In the genomic region with DNA sequence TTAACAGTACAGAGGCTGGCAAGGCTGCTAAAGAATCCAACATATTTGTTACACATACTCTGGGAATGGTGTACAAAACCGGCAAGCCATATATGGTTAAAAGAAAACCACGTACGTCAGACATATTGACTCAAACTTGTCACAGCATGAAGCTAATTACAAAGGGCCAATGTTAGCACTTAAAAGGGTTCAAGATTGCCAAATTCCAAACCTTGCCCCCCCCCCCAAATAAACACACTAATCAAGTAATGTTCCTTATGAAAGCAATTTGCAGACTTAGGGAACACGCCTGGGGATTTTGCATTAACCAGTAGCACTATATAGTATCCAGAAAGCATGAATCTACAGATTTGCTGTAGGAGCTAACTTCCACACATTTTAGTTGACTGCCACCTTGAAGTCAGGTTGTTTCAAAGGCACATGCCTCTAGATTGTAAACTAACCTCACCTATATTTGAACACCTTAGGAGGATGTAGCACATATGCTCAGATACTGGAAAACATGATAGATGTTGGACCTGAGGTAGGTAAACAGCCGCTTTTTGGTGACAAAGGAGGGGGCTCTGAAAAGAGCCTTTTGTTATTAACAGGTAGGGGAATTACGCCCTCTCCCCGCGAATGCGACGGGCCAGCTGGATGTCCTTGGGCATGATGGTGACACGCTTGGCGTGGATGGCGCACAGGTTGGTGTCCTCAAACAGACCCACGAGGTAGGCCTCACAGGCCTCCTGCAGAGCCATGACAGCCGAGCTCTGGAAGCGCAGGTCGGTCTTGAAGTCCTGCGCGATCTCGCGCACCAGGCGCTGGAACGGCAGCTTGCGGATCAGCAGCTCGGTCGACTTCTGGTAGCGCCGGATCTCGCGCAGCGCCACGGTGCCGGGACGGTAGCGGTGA, we compare ENCODE assay signal across 9 mouse cellular contexts. TPM values are rescaled to one million over a fixed set of nuclear protein-coding genes. Genes with fewer than 3 reads are reported as not detected.
DNase-seq lines count a peak whose midpoint lies in the region; ATAC-seq and TF ChIP-seq lines count a peak whose summit lies in the region.
"Not testable (repeated sequence)": the region's sequence is repeated elsewhere in the genome, so short reads cannot be mapped to it uniquely, and the experiment has no call there.
"Had no signal": no experiment of that assay in that cellular context is flagged by ENCODE, and none has a peak within 500 bp of the region (broad histone marks: within the 10 kb centered on the region; RNA-seq: fewer than 3 reads in every experiment).

No protein-coding gene starts in this region.

- not testable (repeated sequence) for H3K9me3 ChIP-seq in ES-E14 (ENCODE audit: control insufficient read depth, insufficient read depth, low read depth, low read length); hindbrain, embryonic 10.5 days; lung, embryonic 16.5 days (ENCODE audit: control insufficient read depth, low read length); neural tube, embryonic 14.5 days (ENCODE audit: control insufficient read depth, low read length)

- WGBS in cerebellum, adult 2 months, result 3% methylated on average over 17 of the region's 35 CpGs
- 1% methylated on average over 15 of the region's 35 CpGs for WGBS in hindbrain, embryonic 10.5 days
- 1% methylated on average over 16 of the region's 35 CpGs for WGBS in lung, embryonic 16.5 days
- WGBS in neural tube, embryonic 14.5 days, result under 1% methylated on average over 17 of the region's 35 CpGs

- peak overlapping the region; percentile 32 to 69 for H3K4me3 ChIP-seq in ES-E14 (ENCODE audit: insufficient read depth in 1 of 2, low read depth in 1 of 2, low read length in 2 of 2, poor library complexity in 1 of 2, severe bottlenecking in 1 of 2)
- peak overlapping the region; percentile 42 for H3K4me3 ChIP-seq in cerebellum, adult 2 months (replicated peaks; ENCODE audit: insufficient read depth, low read depth, low read length)
- H3K4me3 ChIP-seq in hindbrain, embryonic 10.5 days, result peak overlapping the region; percentile 58
- H3K4me3 ChIP-seq in lung, embryonic 16.5 days (ENCODE audit: low read length), result peak overlapping the region; percentile 41
- peak overlapping the region; percentile 36 for H3K4me3 ChIP-seq in neural tube, embryonic 14.5 days (ENCODE audit: low read depth, low read length)
- H3K4me3 ChIP-seq in testis, adult 2 months (ENCODE audit: control insufficient read depth, low read depth, low read length), result peak overlapping the region; percentile 36

- not testable (repeated sequence) for H3K27me3 ChIP-seq in cerebellum, adult 2 months (ENCODE audit: control insufficient read depth, insufficient read depth, low read length); hindbrain, embryonic 10.5 days (ENCODE audit: insufficient read depth, poor library complexity, severe bottlenecking); lung, embryonic 16.5 days (ENCODE audit: control insufficient read depth, insufficient read depth, low read depth, low read length); neural tube, embryonic 14.5 days (ENCODE audit: control insufficient read depth, insufficient read depth, low read length); testis, adult 2 months (ENCODE audit: control insufficient read depth, insufficient read depth, low read length)

- peak overlapping the region; percentile 69 for H3K4me2 ChIP-seq in lung, embryonic 16.5 days (ENCODE audit: low read depth, low read length)
- H3K4me2 ChIP-seq in neural tube, embryonic 14.5 days (ENCODE audit: low read depth, low read length), result peak overlapping the region; percentile 64

- DNase-seq in ES-E14 (ENCODE audit: low read depth, low spot score), result not testable (repeated sequence)
- DNase-seq in cerebellum, adult 2 months, result peak; percentile 35 to 46
- DNase-seq in hindbrain, embryonic 10.5 days (ENCODE audit: low spot score), result peak; percentile 57
- peak; percentile 27 for DNase-seq in layer of hippocampus, adult 11-12 months (ENCODE audit: low spot score)

- in situ Hi-C loops in ES-E14 (cut with MboI; ENCODE audit: low sequenced_read_pairs in 2 of 2, unreplicated experiment in 2 of 2), result not testable (repeated sequence)

- peak overlapping the region; percentile 79 for H3K9ac ChIP-seq in ES-E14 (ENCODE audit: insufficient read depth, low read depth, low read length, poor library complexity, severe bottlenecking)
- H3K9ac ChIP-seq in lung, embryonic 16.5 days (ENCODE audit: low read length), result peak overlapping the region; percentile 60
- peak overlapping the region; percentile 54; the same call in 1 of the 2 replicates for H3K9ac ChIP-seq in neural tube, embryonic 14.5 days (replicated peaks; ENCODE audit: low read depth, low read length)

- TF ChIP-seq POLR2A in cerebellum, adult 2 months (IDR thresholded peaks at IDR 0.05; ENCODE audit: borderline replicate concordance, insufficient read depth, low read length); testis, adult 2 months (IDR thresholded peaks at IDR 0.05; ENCODE audit: control insufficient read depth, low read depth, low read length): not testable (repeated sequence)

- ATAC-seq in erythroid progenitor cell, adult 5-6 weeks (replicated peaks; ENCODE audit: low FRiP score, poor library complexity, severe bottlenecking), result peak; percentile 3
- not testable (repeated sequence) for ATAC-seq in lung, embryonic 16.5 days (ENCODE audit: low read depth)
- ATAC-seq in neural tube, embryonic 14.5 days (ENCODE audit: low read depth), result peak; percentile 0; the same call in 1 of the 2 replicates

- TF ChIP-seq CTCF in cerebellum, adult 2 months (IDR thresholded peaks at IDR 0.05; ENCODE audit: borderline replicate concordance, insufficient read depth, low read depth, low read length); testis, adult 2 months (IDR thresholded peaks at IDR 0.05; ENCODE audit: control insufficient read depth, insufficient read depth, insufficient replicate concordance, low read depth, low read length): not testable (repeated sequence)

- H3K27ac ChIP-seq in ES-E14 (ENCODE audit: insufficient read depth, low read depth, low read length, poor library complexity, severe bottlenecking), result peak overlapping the region; percentile 74
- H3K27ac ChIP-seq in cerebellum, adult 2 months (ENCODE audit: insufficient read depth, low read length), result peak overlapping the region; percentile 40; the same call in 1 of the 2 replicates
- peak overlapping the region; percentile 97 for H3K27ac ChIP-seq in hindbrain, embryonic 10.5 days
- H3K27ac ChIP-seq in lung, embryonic 16.5 days (ENCODE audit: low read length), result peak overlapping the region; percentile 94
- H3K27ac ChIP-seq in neural tube, embryonic 14.5 days (ENCODE audit: low read depth, low read length), result 0 out of 2 replicates have a peak overlapping the region, but pooled peaks have one; percentile 55
- peak overlapping the region; percentile 13; the same call in 1 of the 2 replicates for H3K27ac ChIP-seq in testis, adult 2 months (ENCODE audit: control insufficient read depth, insufficient read depth, low read depth, low read length)

- not testable (repeated sequence) for H3K36me3 ChIP-seq in ES-E14 (ENCODE audit: control insufficient read depth, insufficient read depth, low read length, poor library complexity, severe bottlenecking); hindbrain, embryonic 10.5 days; lung, embryonic 16.5 days (ENCODE audit: control insufficient read depth, insufficient read depth, low read length); neural tube, embryonic 14.5 days (ENCODE audit: control insufficient read depth, insufficient read depth, low read length); testis, adult 2 months (ENCODE audit: control insufficient read depth, insufficient read depth, low read length)

- H3K4me1 ChIP-seq in ES-E14 (ENCODE audit: control insufficient read depth in 2 of 2, insufficient read depth in 2 of 2, low read length in 2 of 2, poor library complexity in 1 of 2); cerebellum, adult 2 months (ENCODE audit: control insufficient read depth, insufficient read depth, low read length): not testable (repeated sequence)
- H3K4me1 ChIP-seq in hindbrain, embryonic 10.5 days (replicated peaks), result peaks cover 56% of the 10 kb centered on the region
- peaks cover 31% of the 10 kb centered on the region for H3K4me1 ChIP-seq in lung, embryonic 16.5 days (replicated peaks; ENCODE audit: control insufficient read depth, insufficient read depth, low read length)
- H3K4me1 ChIP-seq in neural tube, embryonic 14.5 days (ENCODE audit: control insufficient read depth, insufficient read depth, low read length), result peaks cover 23% of the 10 kb centered on the region
- peaks cover 17% of the 10 kb centered on the region for H3K4me1 ChIP-seq in testis, adult 2 months (ENCODE audit: control insufficient read depth, insufficient read depth, low read length)

RNA-seq across cellular contexts. Expression of a gene that starts 0.6 kb away (rescaled TPM):
- total RNA-seq in ES-E14 (2012; rRNA removed), result 874 and 1,089 TPM in 2 replicates
- 1.9 and 4.9 TPM in 2 replicates for polyA plus RNA-seq in cerebellum, adult 2 months (2012; rRNA removed)
- 807 and 971 TPM in 2 replicates for total RNA-seq in erythroid progenitor cell, adult 5-6 weeks (2015; ENCODE audit: low replicate concordance)
- 793 and 862 TPM in 2 replicates for total RNA-seq in erythroid progenitor cell, adult 5-6 weeks (2017; ENCODE audit: low replicate concordance)
- polyA plus RNA-seq in hindbrain, embryonic 10.5 days (2016; fragmentation: Nextera tagmentation; extraction: Ambion mirVana), result 112 and 120 TPM in 2 replicates
- 103 and 124 TPM in 2 replicates for polyA plus RNA-seq in lung, embryonic 16.5 days (2015; fragmentation: Nextera tagmentation; extraction: Ambion mirVana)
- 21.5 and 30.1 TPM in 2 replicates for polyA plus RNA-seq in neural tube, embryonic 14.5 days (2014; fragmentation: Nextera tagmentation; extraction: Ambion mirVana)
- polyA plus RNA-seq in testis, adult 2 months (2012; rRNA removed), result 5.8 and 7.4 TPM in 2 replicates

RNA-seq across cellular contexts. Expression of a gene that starts 2.2 kb away (rescaled TPM):
- total RNA-seq in ES-E14 (2012; rRNA removed), result 619 and 849 TPM in 2 replicates
- 0.27 and 0.41 TPM in 2 replicates for polyA plus RNA-seq in cerebellum, adult 2 months (2012; rRNA removed)
- total RNA-seq in erythroid progenitor cell, adult 5-6 weeks (2015; ENCODE audit: low replicate concordance), result 1,815 and 1,971 TPM in 2 replicates
- total RNA-seq in erythroid progenitor cell, adult 5-6 weeks (2017; ENCODE audit: low replicate concordance), result 4,746 and 7,405 TPM in 2 replicates
- polyA plus RNA-seq in hindbrain, embryonic 10.5 days (2016; fragmentation: Nextera tagmentation; extraction: Ambion mirVana), result 39.0 and 41.1 TPM in 2 replicates
- polyA plus RNA-seq in lung, embryonic 16.5 days (2015; fragmentation: Nextera tagmentation; extraction: Ambion mirVana), result 23.4 and 24.2 TPM in 2 replicates
- polyA plus RNA-seq in neural tube, embryonic 14.5 days (2014; fragmentation: Nextera tagmentation; extraction: Ambion mirVana), result 0.68 and 1.3 TPM in 2 replicates
- 0.36 TPM in 1 of 2 replicates, not detected in the other for polyA plus RNA-seq in testis, adult 2 months (2012; rRNA removed)

RNA-seq across cellular contexts. Expression of a gene that starts 4.4 kb away (rescaled TPM):
- total RNA-seq in ES-E14 (2012; rRNA removed), result 657 and 889 TPM in 2 replicates
- not detected in 2 replicates for polyA plus RNA-seq in cerebellum, adult 2 months (2012; rRNA removed)
- 9.4 and 13.4 TPM in 2 replicates for total RNA-seq in erythroid progenitor cell, adult 5-6 weeks (2015; ENCODE audit: low replicate concordance)
- total RNA-seq in erythroid progenitor cell, adult 5-6 weeks (2017; ENCODE audit: low replicate concordance), result 1,681 and 2,099 TPM in 2 replicates
- 9.9 and 11.4 TPM in 2 replicates for polyA plus RNA-seq in hindbrain, embryonic 10.5 days (2016; fragmentation: Nextera tagmentation; extraction: Ambion mirVana)
- 1.8 and 5.1 TPM in 2 replicates for polyA plus RNA-seq in lung, embryonic 16.5 days (2015; fragmentation: Nextera tagmentation; extraction: Ambion mirVana)
- polyA plus RNA-seq in neural tube, embryonic 14.5 days (2014; fragmentation: Nextera tagmentation; extraction: Ambion mirVana), result not detected in 2 replicates
- polyA plus RNA-seq in testis, adult 2 months (2012; rRNA removed), result 1.8 and 2.1 TPM in 2 replicates
- total RNA-seq: gastrocnemius, adult 8-10 months had no signal

RNA-seq across cellular contexts. Expression of a gene that starts 4.7 kb away (rescaled TPM):
- total RNA-seq in ES-E14 (2012; rRNA removed), result 634 and 879 TPM in 2 replicates
- not detected in 2 replicates for polyA plus RNA-seq in cerebellum, adult 2 months (2012; rRNA removed)
- total RNA-seq in erythroid progenitor cell, adult 5-6 weeks (2015; ENCODE audit: low replicate concordance), result 31.0 and 96.0 TPM in 2 replicates
- total RNA-seq in erythroid progenitor cell, adult 5-6 weeks (2017; ENCODE audit: low replicate concordance), result 241 and 315 TPM in 2 replicates
- 2.4 and 3.3 TPM in 2 replicates for polyA plus RNA-seq in hindbrain, embryonic 10.5 days (2016; fragmentation: Nextera tagmentation; extraction: Ambion mirVana)
- polyA plus RNA-seq in lung, embryonic 16.5 days (2015; fragmentation: Nextera tagmentation; extraction: Ambion mirVana), result 1.0 and 1.2 TPM in 2 replicates
- 0.54 TPM in 1 of 2 replicates, not detected in the other for polyA plus RNA-seq in neural tube, embryonic 14.5 days (2014; fragmentation: Nextera tagmentation; extraction: Ambion mirVana)
- 155 and 156 TPM in 2 replicates for polyA plus RNA-seq in testis, adult 2 months (2012; rRNA removed)

RNA-seq across cellular contexts. Expression of a gene that starts 27.4 kb away (rescaled TPM):
- total RNA-seq in ES-E14 (2012; rRNA removed), result 1,775 and 2,433 TPM in 2 replicates
- polyA plus RNA-seq in cerebellum, adult 2 months (2012; rRNA removed), result 1.2 and 2.3 TPM in 2 replicates
- total RNA-seq in erythroid progenitor cell, adult 5-6 weeks (2015; ENCODE audit: low replicate concordance), result 607 and 1,040 TPM in 2 replicates
- total RNA-seq in erythroid progenitor cell, adult 5-6 weeks (2017; ENCODE audit: low replicate concordance), result 124 and 1,223 TPM in 2 replicates
- polyA plus RNA-seq in hindbrain, embryonic 10.5 days (2016; fragmentation: Nextera tagmentation; extraction: Ambion mirVana), result 18.9 and 20.9 TPM in 2 replicates
- 24.2 and 25.0 TPM in 2 replicates for polyA plus RNA-seq in lung, embryonic 16.5 days (2015; fragmentation: Nextera tagmentation; extraction: Ambion mirVana)
- 2.4 and 4.5 TPM in 2 replicates for polyA plus RNA-seq in neural tube, embryonic 14.5 days (2014; fragmentation: Nextera tagmentation; extraction: Ambion mirVana)
- polyA plus RNA-seq in testis, adult 2 months (2012; rRNA removed), result 28.8 and 32.6 TPM in 2 replicates

Comparison
In these comparisons a context has a peak if more than half of its experiments do, and no peak if none do; other contexts are left out.
1. H3K27ac ChIP-seq: peak in every context shown above with its lines; median percentile 97 in hindbrain, embryonic 10.5 days; 94 in lung, embryonic 16.5 days; 74 in ES-E14; 55 in neural tube, embryonic 14.5 days; 40 in cerebellum, adult 2 months; 13 in testis, adult 2 months.
2. RNA of a gene that starts 2.2 kb away (polyA plus RNA-seq): 39.0 to 41.1 TPM in hindbrain, embryonic 10.5 days and 23.4 to 24.2 TPM in lung, embryonic 16.5 days; 0.68 to 1.3 TPM in neural tube, embryonic 14.5 days, 0.27 to 0.41 TPM in cerebellum, adult 2 months and 0.36 TPM in testis, adult 2 months; every median in the first group is over 10 times any median in the second.
3. Peak in every context shown above with its lines, with median percentiles within 50 percentile points of each other: H3K4me3 ChIP-seq and H3K9ac ChIP-seq.